Mouse (Mus musculus): Measurements from ENCODE around the gene Tbxa2r.

DNA sequence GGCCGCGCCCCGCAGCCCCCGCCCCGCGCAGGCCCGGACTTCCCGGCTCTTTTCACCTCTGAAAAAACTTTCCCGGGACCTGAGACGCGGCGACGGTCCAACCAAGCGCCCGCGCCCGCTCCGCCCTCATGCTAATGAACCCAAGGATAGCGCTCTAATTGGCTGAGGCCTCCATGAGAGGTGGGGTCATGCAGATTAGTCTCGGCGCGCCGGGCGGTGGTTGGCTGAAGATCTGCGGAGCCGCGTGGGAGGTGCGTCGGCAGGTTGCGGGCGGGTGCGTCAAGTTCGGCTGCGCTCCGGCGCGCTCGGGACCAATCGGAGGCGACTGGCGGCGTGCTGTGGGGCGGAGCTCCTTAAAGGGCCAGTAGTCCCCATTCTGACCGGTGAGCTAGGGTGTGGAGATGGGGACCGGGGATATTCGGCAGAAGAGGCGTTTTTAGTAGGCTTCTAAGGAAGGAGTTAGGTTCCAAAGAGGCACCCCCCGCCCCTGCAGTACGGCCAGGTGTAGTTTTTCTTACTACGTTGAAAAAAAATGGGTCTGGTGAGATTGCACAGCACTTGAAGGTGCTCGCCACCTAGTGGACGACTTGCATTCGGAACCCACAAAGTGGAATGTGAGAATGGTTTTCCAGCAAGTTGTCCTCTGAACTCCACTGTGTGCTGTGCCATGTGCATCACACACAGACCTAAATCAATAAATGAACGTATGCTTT, 22.0 kb downstream of the Tbxa2r start, which contains the start of gene Hmg20b:
- TF ChIP-seq CTCF (IDR thresholded peaks at IDR 0.05; ENCODE audit: control insufficient read depth, insufficient read depth, insufficient replicate concordance, low read depth, low read length): peak; percentile 59
- no peak for TF ChIP-seq POLR2A (IDR thresholded peaks at IDR 0.05; ENCODE audit: control insufficient read depth, low read depth, low read length)
